Mouse (Mus musculus) left cerebral cortex, postnatal 10 days (tissue): ENCODE data around the gene Atg101. TPM values are rescaled to one million over a fixed set of nuclear protein-coding genes. Genes with fewer than 3 reads are reported as not detected.

Experiments
- DNase-seq, 2 experiments: peaks; one replicate each; pipeline ENCODE4 v3.0.0; 2021 to 2022; ENCODE audit warnings: low spot score in 2 of 2, mixed read lengths in 1 of 2; ENCODE audit errors: extremely low spot score in 1 of 2
- intact Hi-C: fragments of 180-260 bp; cut with DNase I; formaldehyde crosslinking; loops from one replicate; pipeline ENCODE4 v1.15.1; 2025
- total RNA-seq, 2 experiments: library from RNA; stranded (reverse); gene quantifications; 2 replicates each; pipeline ENCODE4 v1.2.3; 2021

Gene Atg101
- 10 to 100 TPM; 38.8 to 41.9 TPM for total RNA-seq

- intact Hi-C loops = loop anchor here (2.0 kb wide), 1 partner anchor 43 kb away; no protein-coding TSS in a partner anchor
Measured at GRCm38 (mm10) chr15:101283911-101284750, at the start of gene Atg101. TSS of gene Atg101 (plus strand) at chr15:101284272.

DNA sequence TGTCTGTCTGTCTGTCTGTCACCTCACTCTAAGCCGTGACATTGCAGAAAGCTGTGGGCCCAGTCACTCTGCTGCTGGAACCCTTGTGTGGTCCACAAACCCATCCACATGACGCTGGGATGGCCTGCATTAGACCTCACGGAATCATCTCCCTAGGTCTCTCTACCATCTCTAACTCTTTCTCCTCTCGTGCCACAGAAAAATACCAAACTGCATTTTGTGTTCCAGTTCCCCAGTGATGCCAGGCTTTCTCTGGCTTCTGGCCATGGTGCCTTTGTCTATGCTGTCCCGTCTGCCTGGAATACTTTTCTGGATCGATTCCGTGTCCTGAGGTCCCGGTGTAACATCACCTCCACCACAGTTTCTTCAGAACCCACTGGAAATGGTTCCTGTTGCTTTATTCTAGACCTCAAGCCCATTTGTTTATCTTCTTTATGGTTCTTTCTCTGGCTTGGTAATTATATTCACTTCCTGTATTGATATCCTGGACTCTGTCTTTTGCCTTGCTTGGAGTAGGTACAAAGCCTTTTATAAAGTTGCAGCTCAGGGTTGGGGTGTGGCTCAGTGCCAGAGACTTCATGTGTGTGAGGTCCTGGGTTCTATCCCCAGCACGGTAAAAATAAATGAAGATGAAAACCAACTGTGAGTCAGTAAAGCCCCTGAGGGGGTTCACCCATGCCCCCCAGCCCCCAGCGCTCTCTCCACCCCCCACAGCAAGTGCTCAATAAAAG, 49.3 kb upstream of the Atg101 start:
- DNase-seq = peak in 1 of 2 experiments; percentile 49
- intact Hi-C loops = no loop called here

More at GRCm38 (mm10) chr15:101283911-101284750, at the start of gene Atg101:
- DNase-seq = peak; percentile 89 to 94

- intact Hi-C loops = no loop called here
- peak in 1 of 2 experiments; percentile 32 for DNase-seq
Measured at GRCm38 (mm10) chr15:101235342-101235698, 48.8 kb upstream of the Atg101 start.

GRCm38 (mm10) chr15:101235728-101236327, 48.2 kb upstream of the Atg101 start:
- intact Hi-C loops = no loop called here
- DNase-seq = peak in 1 of 2 experiments; percentile 47

DNA sequence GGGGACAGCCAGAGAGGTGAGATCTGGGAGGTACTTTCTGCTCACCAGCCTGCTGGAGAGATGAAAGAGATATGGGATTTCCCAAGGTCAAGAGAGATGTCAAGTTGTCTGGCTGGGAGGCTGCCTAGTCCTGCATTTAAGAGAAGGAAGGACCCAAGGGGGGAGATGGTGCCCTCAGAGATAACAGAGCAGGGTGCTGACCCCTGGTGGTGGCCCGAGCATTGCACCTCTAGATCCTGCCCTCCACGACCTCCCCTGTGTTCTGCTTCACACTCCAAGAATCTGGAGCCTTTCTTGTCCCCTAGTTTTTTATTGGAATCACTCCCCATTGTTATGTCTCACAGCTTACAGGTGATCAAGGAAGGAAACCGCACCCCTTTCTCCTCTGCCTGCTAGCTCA, 47.2 kb upstream of the Atg101 start:
- peak in 1 of 2 experiments; percentile 71 for DNase-seq
- intact Hi-C loops = no loop called here

- DNase-seq = peak in 1 of 2 experiments; percentile 78
- intact Hi-C loops = loop anchor here (2.0 kb wide), 1 partner anchor 16 kb away; no protein-coding TSS in a partner anchor
Measured at GRCm38 (mm10) chr15:101238885-101239511, 45.1 kb upstream of the Atg101 start.

- peak in 1 of 2 experiments; percentile 26 for DNase-seq
- intact Hi-C loops = loop anchor here (2.0 to 5.0 kb wide), 3 partner anchors 17 to 72 kb away; no protein-coding TSS in a partner anchor
Measured at GRCm38 (mm10) chr15:101239821-101240220, 44.3 kb upstream of the Atg101 start.

DNA sequence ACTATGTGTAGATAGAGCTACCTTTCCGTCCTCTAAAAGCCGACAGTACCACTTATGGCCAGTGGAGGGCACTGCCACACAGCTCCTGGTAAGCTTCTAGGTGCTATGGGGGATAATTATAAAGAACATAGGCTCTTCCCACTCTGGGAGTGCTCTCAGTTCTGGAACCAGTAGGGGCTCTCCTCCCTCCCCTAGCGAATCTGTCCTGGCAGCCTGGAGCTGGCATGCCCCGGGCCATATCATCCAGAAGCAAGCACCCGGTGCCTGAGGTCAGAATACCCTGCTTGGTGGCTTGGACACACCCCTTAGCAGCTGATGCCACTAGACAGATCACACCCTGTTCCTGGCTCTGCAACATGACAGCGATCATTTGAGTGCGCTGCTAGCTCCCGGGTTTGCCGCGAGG, 43.3 kb upstream of the Atg101 start:
- DNase-seq = peak; percentile 86 to 90
- intact Hi-C loops = loop anchor here (2.0 to 5.0 kb wide), 2 partner anchors 42 to 71 kb away; no protein-coding TSS in a partner anchor

DNA sequence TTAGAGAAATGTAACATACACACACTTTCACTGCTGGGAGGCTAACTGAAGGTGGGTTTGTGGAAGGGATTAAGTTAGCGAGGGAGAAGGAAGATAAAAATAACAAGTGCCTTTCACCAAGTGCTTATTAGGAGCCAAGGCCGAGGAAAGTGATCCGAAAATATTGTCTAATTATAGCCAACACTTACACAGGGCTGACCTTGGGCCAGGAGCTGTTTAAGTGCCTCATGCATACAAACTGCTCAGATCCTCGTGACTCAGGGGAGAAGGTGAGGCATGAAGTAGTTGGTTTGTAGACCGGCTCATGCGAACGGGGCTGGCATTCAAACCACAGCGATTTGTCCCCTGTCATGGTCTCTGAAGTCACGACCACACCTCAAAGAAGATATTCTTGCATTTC, 42.8 kb upstream of the Atg101 start:
- intact Hi-C loops = loop anchor here (2.0 to 5.0 kb wide), 2 partner anchors 42 to 71 kb away; no protein-coding TSS in a partner anchor
- DNase-seq = no peak

GRCm38 (mm10) chr15:101241853-101242252, 42.2 kb upstream of the Atg101 start:
- no peak for DNase-seq
- intact Hi-C loops = loop anchor here (2.0 to 5.0 kb wide), 2 partner anchors 41 to 70 kb away; no protein-coding TSS in a partner anchor

DNA sequence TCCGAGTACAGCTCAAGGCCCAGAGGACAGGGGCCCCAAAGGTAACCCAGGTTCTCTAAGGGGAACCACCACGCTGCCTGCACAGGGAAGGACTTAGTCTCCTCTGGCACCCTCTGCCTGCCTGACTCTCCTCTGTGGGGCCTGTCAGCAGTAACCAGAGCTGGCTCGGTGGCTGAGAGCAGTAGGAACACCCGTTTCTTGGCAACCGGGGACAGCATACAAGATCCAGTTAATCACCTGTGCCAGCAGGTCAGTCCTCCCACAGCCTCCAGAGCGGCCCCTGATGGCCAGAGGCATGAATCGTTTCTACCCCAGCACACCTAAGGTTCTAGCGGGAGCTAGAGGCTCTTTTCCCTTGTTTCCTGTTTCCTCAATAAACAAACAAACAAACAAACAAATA, 41.4 kb upstream of the Atg101 start:
- intact Hi-C loops = loop anchor here (5.0 kb wide), 1 partner anchor 70 kb away; no protein-coding TSS in a partner anchor
- peak in 1 of 2 experiments; percentile 30 for DNase-seq

DNA sequence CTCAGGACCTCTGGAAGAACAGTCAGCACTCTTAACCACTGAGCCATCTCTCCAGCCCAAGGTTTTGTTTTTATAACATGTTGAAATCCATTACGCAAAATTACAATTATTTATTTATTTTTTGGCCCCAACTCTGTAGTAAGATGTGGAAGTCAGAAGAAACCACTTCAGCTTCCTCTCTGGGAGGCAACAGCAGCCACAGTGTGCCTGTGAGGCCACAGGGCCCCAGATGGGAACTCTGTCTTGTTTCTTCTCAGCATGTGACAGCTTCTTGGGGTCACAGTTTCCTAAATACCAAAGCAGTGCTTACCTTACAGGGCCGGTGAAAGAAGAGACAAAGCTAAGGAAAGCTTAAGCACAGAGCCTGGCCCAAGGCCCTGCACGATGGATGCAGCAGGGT, 40.1 kb upstream of the Atg101 start:
- no peak for DNase-seq
- intact Hi-C loops = loop anchor here (5.0 kb wide), 1 partner anchor 68 kb away; no protein-coding TSS in a partner anchor

DNA sequence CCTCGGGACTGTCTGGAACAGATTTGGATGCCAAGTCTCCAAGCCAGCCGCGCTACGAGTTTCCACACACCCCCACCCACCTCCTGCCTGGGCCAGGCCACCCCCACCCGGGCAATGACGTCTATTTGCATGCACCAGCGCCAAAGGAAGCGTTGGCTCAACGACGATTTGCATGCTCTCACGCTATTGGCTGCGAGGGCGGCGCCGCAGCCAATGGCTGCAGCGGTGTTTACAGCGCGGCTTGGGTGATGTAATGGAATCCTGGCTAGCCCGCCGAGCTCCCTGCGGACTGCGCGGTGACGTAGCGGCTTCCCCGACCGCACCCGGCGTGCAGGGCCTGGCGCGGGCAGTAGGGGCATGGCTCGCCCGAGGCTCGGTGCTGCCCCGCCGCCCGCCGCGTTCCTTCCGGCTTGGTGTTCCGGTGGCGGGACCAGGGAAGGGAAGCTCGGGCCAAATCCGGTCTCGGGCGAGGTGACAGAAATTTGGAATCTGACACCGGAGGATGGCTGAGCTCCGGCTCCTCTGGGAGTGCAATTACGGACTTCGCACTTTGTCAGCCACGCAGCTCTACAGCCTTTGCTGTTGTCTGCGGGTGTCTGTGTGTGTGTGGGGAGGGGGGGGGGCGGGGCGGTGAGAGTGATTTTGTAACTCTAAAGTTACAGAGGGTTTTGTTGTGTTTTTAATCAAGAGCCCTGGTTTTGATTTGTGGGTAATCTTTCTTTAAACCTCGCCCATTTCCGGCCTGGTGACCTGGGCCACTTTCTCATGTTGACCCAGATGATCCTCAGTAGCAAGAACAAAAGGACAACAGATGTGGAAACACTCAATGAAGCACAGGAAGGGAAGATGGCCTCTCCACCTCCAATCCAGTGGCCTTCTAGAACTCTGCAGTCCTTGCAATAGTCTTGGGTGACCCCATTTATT, 37.6 kb upstream of the Atg101 start:
- intact Hi-C loops = no loop called here
- DNase-seq = peak; percentile 95 to 97

GRCm38 (mm10) chr15:101247155-101247498, 36.9 kb upstream of the Atg101 start:
- intact Hi-C loops = no loop called here
- no peak for DNase-seq

DNA sequence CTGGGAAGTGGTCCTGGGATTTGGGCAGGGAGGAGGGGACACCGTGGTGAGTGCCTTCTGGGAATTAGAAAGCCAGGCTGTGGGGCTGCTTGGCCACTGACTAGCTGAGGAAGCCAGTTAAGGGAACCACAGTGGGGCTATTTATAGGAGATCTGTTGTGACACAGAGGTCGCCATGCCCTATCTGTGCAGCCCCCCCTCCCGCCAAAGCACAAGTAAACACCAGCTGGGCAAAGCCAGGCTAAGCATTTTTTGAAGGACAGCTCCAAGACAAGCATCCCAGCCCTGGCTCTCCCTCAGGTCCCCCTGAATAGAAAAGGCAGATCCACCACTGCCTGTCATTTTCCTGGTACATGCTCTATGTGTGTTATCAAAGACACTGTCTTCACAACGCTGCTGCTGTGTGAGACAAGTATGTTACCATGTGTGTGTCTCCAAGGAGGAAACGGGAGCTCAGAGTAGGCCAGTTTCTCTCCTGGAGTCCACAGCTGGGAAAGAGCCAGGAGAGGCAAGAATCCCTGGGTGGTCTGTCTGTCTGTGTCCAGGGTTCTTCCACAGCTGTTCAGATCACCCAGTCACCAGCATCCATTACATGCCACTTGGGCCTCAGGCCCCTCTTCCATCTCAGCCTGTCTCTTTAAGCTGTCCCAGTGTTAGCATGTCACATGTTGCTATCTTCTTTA, 35.9 kb upstream of the Atg101 start:
- intact Hi-C loops = no loop called here
- no peak for DNase-seq

GRCm38 (mm10) chr15:101250220-101250800, 33.8 kb upstream of the Atg101 start:
- no peak for DNase-seq
- intact Hi-C loops = no loop called here

- DNase-seq = no peak
- intact Hi-C loops = no loop called here
Measured at GRCm38 (mm10) chr15:101251930-101252329, 32.1 kb upstream of the Atg101 start.
